Mouse (Mus musculus) adrenal gland, postnatal 36 days (tissue): ENCODE data around the gene Krtap6-5. TPM values are rescaled to one million over a fixed set of nuclear protein-coding genes. Genes with fewer than 3 reads are reported as not detected.
"Not testable (repeated sequence)": the region's sequence is repeated elsewhere in the genome, so short reads cannot be mapped to it uniquely, and the experiment has no call there.

ENCODE experiments used
- DNase-seq, 2 experiments: peaks; one replicate each; pipeline ENCODE4 v3.0.0; 2021; ENCODE audit warnings: mixed read lengths in 1 of 2
- long read RNA-seq, 2 experiments: library from polyadenylated mRNA; stranded (forward); transcript quantifications; one replicate each; pipeline ENCODE4 v2.0.0; 2021; ENCODE audit warnings: borderline sequencing depth in 2 of 2
- total RNA-seq, 2 experiments: library from RNA; stranded (reverse); gene quantifications; 2 replicates each; pipeline ENCODE4 v1.2.3; 2021

The Krtap6-5 gene
- total RNA-seq: not detected
- long read RNA-seq, experiment 1: 0 reads
- long read RNA-seq, experiment 2: 0 reads

DNA sequence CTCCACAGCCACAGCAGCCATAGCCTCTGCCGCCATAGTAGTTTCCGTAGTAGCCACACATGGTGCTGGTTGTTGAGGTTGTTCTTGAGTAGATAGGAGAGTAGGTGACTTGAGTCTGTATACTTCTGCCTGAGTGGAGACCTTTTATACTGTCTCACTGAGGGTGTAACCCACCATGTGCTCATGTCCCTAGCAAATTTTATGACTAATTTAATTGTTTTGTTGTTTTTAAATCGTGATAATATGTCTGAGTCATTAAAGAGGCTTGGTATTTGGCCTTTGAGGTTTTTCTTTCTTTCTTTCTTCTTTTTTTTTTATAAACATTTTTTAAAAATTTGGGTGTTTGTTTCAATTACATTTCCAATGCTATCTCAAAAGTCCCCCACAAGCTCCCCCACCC is at the start of gene Krtap6-5:
Gene Krtap6-5, minus strand, starts transcription at position 101 of the 400 bp plus-strand sequence.
- DNase-seq: no peak

DNA sequence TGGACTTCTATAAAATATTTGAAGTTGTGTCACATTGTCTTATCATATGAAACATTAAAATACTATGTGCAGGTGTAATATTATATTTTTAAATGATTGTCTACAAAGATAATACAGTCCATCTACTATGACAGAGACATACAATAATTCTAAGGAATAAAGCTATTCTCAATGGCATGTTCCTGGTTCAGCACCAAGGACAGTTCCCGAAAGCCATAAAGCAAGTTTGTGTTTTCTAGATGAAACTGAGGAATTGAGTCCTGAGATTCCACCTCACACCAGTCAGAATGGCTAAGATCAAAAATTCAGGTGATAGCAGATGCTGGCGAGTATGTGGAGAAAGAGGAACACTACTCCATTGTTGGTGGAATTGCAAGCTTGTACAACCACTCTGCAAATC is 23.4 kb upstream of the Krtap6-5 start:
- DNase-seq: peak in 1 of 2 experiments; percentile 7

DNA sequence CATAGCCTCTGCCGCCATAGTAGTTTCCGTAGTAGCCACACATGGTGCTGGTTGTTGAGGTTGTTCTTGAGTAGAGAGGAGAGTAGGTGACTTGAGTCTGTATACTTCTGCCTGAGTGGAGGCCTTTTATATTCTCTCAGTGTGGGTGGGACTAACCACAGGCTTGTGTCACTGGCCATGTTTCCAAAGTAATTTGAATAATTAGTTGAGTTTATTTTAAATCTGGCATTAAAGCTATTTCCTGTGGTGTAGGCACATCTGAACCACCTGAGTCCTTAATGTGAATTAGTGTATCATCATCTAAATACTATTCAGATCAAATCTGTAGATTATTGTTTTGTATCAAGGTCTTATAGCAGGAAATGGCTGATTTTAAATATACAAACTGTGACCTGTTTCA is 16.2 kb upstream of the Krtap6-5 start, which contains the start of gene 1110025L11Rik:
Gene 1110025L11Rik, minus strand, starts transcription at position 101 of the 400 bp plus-strand sequence.
- not testable (repeated sequence) for DNase-seq

DNA sequence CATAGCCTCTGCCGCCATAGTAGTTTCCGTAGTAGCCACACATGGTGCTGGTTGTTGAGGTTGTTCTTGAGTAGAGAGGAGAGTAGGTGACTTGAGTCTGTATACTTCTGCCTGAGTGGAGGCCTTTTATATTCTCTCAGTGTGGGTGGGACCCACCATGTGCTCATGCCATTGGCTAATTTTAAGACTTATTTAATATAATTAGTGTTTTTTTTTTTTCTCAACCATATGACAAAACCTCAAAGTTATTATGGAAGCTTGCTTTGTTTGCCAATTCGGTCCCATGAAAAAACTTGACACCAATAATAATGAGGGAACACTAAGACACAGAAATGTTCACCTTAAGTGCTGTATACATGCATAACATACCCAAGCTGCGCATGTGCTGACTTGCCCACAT is 6.3 kb downstream of the Krtap6-5 start, which contains the start of gene Gm10228:
Gene Gm10228, minus strand, starts transcription at position 101 of the 400 bp plus-strand sequence.
- not testable (repeated sequence) for DNase-seq

DNA sequence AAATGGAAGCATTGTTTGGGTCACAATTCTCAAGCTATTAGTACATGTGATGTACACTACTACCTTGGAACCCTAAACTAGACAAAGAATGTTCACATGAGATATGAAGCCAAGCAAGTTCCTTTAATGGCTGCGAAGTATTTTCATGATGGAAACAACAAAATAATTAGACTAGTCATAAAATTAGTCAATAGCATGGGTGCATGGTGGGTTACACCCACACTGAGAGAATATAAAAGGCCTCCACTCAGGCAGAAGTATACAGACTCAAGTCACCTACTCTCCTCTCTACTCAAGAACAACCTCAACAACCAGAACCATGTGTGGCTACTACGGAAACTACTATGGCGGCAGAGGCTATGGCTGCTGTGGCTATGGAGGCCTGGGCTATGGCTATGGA is 16.3 kb downstream of the Krtap6-5 start, which contains the start of gene Krtap6-1:
Gene Krtap6-1, plus strand, starts transcription at position 301 of the 400 bp plus-strand sequence.
- not testable (repeated sequence) for DNase-seq

DNA sequence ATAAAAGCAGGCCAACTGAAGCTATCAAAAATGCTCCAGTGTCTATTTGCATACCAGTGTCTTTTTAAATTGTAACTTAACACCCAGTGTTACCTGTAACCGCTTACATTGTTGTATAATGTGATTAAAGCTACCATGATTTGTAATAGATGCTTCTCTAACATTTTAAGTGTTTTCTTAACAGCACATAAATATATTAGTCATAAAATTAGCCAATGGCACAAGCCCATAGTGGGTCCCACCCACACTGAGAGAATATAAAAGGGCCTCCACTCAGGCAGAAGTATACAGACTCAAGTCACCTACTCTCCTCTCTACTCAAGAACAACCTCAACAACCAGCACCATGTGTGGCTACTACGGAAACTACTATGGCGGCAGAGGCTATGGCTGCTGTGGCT is 32.7 kb downstream of the Krtap6-5 start, which contains the start of gene Gm10229:
Gene Gm10229, plus strand, starts transcription at position 301 of the 400 bp plus-strand sequence.
- DNase-seq: not testable (repeated sequence)

DNA sequence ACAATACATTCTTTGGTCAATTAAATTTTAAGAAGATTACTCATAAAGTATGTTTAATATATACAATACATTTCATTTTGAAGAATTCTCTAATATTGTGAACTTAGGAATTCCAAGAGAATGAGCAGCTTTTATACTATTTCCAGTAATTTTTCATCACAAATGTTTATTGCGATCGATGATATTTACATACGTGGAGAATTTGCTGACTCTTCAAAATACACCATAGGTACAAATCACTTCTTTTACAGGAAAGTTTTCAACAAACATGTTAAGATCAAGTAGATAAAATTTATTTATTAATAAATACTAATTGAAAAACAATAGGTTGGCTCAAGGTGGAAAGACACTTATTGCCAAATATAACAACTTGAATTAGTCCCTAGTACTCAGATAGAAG is 33.7 kb downstream of the Krtap6-5 start:
- no peak for DNase-seq

DNA sequence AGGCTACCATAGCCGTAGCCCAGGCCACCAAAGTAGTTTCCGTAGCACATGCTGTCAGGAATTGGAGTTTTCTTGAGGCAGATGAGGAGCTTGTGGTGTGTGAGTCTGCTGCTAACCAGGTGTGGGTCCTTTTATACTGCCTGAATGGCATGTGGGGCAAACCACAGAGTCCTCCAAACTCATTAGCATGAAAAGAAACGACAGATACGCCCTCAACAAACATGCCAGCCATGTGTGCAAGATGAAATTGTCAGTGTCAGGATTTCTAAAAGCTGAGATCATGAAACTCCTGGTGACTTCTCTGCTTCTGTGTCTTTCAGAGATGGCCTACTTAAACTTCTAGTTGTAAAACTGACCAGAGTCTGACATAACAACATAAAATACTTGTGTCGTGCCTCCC is 37.0 kb downstream of the Krtap6-5 start, which contains the start of gene Krtap22-2:
Gene Krtap22-2, minus strand, starts transcription at position 101 of the 400 bp plus-strand sequence.
- no peak for DNase-seq

Other genes with a start within 250 kb of the Krtap6-5 start
- gene Gm20741, start 235.7 kb downstream of the Krtap6-5 start, total RNA-seq: not detected
- not detected for gene Krtap15, start 227.7 kb downstream of the Krtap6-5 start, total RNA-seq
- not detected for gene Krtap14, start 221.7 kb downstream of the Krtap6-5 start, total RNA-seq
- not detected for gene Krtap19-1, start 178.5 kb downstream of the Krtap6-5 start, total RNA-seq
- gene Krtap19-2, start 173.6 kb downstream of the Krtap6-5 start, total RNA-seq: not detected
- gene Krtap19-3, start 169.8 kb downstream of the Krtap6-5 start, total RNA-seq: not detected
- not detected for gene Krtap19-4, start 162.8 kb downstream of the Krtap6-5 start, total RNA-seq
- not detected for gene Krtap19-5, start 151.4 kb downstream of the Krtap6-5 start, total RNA-seq
- not detected for gene Krtap19-9b, start 115.6 kb downstream of the Krtap6-5 start, total RNA-seq
- not detected for gene Krtap16-3, start 85.0 kb downstream of the Krtap6-5 start, total RNA-seq
- gene Krtap22-2, start 37.1 kb downstream of the Krtap6-5 start, total RNA-seq: not detected
- not detected for gene Gm10229, start 32.6 kb downstream of the Krtap6-5 start, total RNA-seq
- gene Krtap6-1, start 16.2 kb downstream of the Krtap6-5 start, total RNA-seq: not detected
- gene Gm10228, start 6.4 kb downstream of the Krtap6-5 start, total RNA-seq: not detected
- not detected for gene 1110025L11Rik, start 16.1 kb upstream of the Krtap6-5 start, total RNA-seq
- not detected for gene Krtap6-3, start 36.1 kb upstream of the Krtap6-5 start, total RNA-seq
- gene Gm6358, start 93.0 kb upstream of the Krtap6-5 start, total RNA-seq: not detected
- gene Gm10061, start 103.2 kb upstream of the Krtap6-5 start, total RNA-seq: not detected
- gene Gm9789, start 110.1 kb upstream of the Krtap6-5 start, total RNA-seq: not detected
- not detected for gene Gm7735, start 121.6 kb upstream of the Krtap6-5 start, total RNA-seq
- gene 1110057P08Rik, start 126.9 kb upstream of the Krtap6-5 start, total RNA-seq: not detected
- not detected for gene Krtap20-2, start 158.0 kb upstream of the Krtap6-5 start, total RNA-seq